Mouse (Mus musculus) midbrain, embryonic 15.5 days (tissue): ENCODE results near the gene Acy3. TPM values are rescaled to one million over a fixed set of nuclear protein-coding genes. Genes with fewer than 3 reads are reported as not detected.

Experiments
- ATAC-seq: fragments of 200-750 bp; cut with Nextera tagmentation; replicated peaks from 2 replicates; pipeline ENCODE4 v1.8.0; 2017; ENCODE audit warnings: moderate TSS enrichment
- H3K27ac ChIP-seq: fragments of 300-500 bp; sonication (generic); 2 replicates; pipeline ENCODE4 v1.5.1; 2015; ENCODE audit warnings: mild to moderate bottlenecking, inconsistent platforms
- H3K27me3 ChIP-seq: fragments of 300-500 bp; sonication (generic); replicated peaks from 2 replicates; pipeline ENCODE4 v1.6.1; 2015; ENCODE audit warnings: inconsistent platforms
- H3K36me3 ChIP-seq: fragments of 300-500 bp; sonication (generic); replicated peaks from 2 replicates; pipeline ENCODE4 v1.6.1; 2015; ENCODE audit warnings: inconsistent platforms
- H3K4me1 ChIP-seq: fragments of 300-500 bp; sonication (generic); 2 replicates; pipeline ENCODE4 v1.6.1; 2015; ENCODE audit warnings: inconsistent platforms
- H3K4me2 ChIP-seq: fragments of 300-500 bp; sonication (generic); 2 replicates; pipeline ENCODE4 v1.6.1; 2015; ENCODE audit warnings: inconsistent platforms, mild to moderate bottlenecking, moderate library complexity
- H3K4me3 ChIP-seq: fragments of 300-500 bp; sonication (generic); 2 replicates; pipeline ENCODE4 v1.5.1; 2015; ENCODE audit warnings: mild to moderate bottlenecking, inconsistent platforms
- H3K9ac ChIP-seq: fragments of 300-500 bp; sonication (generic); 2 replicates; pipeline ENCODE4 v1.6.1; 2015; ENCODE audit warnings: mild to moderate bottlenecking, inconsistent platforms
- H3K9me3 ChIP-seq: fragments of 300-500 bp; sonication (generic); 2 replicates; pipeline ENCODE4 v1.6.1; 2016; ENCODE audit warnings: inconsistent platforms
- WGBS: fragments of 180-500 bp; shearing (Covaris S2); methylation state at CpG from one replicate; pipeline ENCODE4 v1.1.7; 2015; ENCODE audit warnings: mixed read lengths; 5-methylcytosine and 5-hydroxymethylcytosine counted together
- polyA plus RNA-seq: library from polyadenylated mRNA; unstranded; fragments of >200 nt; fragmentation: Nextera tagmentation; extraction: Ambion mirVana; gene quantifications from 2 replicates; pipeline ENCODE4 v1.2.1, GENCODE M21; 2015

Acy3 gene
- polyA plus RNA-seq, 1 experiment from 2014 or later, result 1.7 TPM

DNA sequence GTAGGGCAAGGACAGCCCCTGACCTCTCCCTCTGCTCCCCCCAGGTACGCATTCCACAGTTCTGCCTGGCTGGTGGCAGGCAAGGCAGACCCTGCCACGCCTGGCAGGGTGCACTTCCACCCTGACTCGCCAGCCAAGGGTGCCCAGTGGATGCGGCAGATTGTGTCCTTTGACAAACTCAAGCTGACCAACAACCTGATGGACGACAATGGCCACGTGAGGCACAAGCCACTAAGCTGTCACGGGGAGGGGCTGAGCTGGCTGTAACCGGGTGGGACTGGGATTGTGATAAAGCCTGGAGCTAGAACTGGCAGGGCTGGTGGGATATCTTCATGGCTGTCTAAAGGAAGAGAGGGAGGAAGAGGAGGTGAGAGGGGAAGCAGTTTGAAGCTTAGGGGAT, 10.9 kb downstream of the Acy3 start:
- H3K9me3 ChIP-seq, result no peaks in the 10 kb centered on the region
- H3K4me1 ChIP-seq, result peaks cover 20% of the 10 kb centered on the region
- 65% methylated on average over 8 of the region's 8 CpGs for WGBS
- no peak overlapping the region for H3K9ac ChIP-seq
- peaks cover 2% of the 10 kb centered on the region; the same call in 1 of the 2 replicates for H3K27me3 ChIP-seq
- no peaks in the 10 kb centered on the region for H3K36me3 ChIP-seq
- H3K4me3 ChIP-seq, result no peak overlapping the region
- H3K4me2 ChIP-seq, result no peak overlapping the region
- H3K27ac ChIP-seq, result no peak overlapping the region
- no peak for ATAC-seq

- ATAC-seq, result no peak
- H3K9ac ChIP-seq, result no peak overlapping the region
- no peaks in the 10 kb centered on the region for H3K9me3 ChIP-seq
- WGBS, result 77% methylated on average over 8 of the region's 8 CpGs
- no peaks in the 10 kb centered on the region for H3K36me3 ChIP-seq
- peaks cover 20% of the 10 kb centered on the region for H3K4me1 ChIP-seq
- H3K4me2 ChIP-seq, result no peak overlapping the region
- H3K4me3 ChIP-seq, result no peak overlapping the region
- H3K27ac ChIP-seq, result no peak overlapping the region
- no peaks in the 10 kb centered on the region for H3K27me3 ChIP-seq
These were observed 12.0 kb downstream of the Acy3 start for GRCm38 (mm10) chr19:3998335-3998734.

- Histone ChIP-seq H3K36me3 (no peaks in the 10 kb centered on the region), H3K27me3 (no peaks in the 10 kb centered on the region), H3K4me3 (peak overlapping the region; percentile 53; the same call in 1 of the 2 replicates), H3K9ac (no peak overlapping the region), H3K4me2 (peak overlapping the region; percentile 69), H3K4me1 (peaks cover 20% of the 10 kb centered on the region), H3K27ac (no peak overlapping the region), H3K9me3 (no peaks in the 10 kb centered on the region)
- WGBS, result 86% methylated on average over 9 of the region's 9 CpGs
- no peak for ATAC-seq
These were observed 12.9 kb downstream of the Acy3 start for GRCm38 (mm10) chr19:3999121-3999730.

DNA sequence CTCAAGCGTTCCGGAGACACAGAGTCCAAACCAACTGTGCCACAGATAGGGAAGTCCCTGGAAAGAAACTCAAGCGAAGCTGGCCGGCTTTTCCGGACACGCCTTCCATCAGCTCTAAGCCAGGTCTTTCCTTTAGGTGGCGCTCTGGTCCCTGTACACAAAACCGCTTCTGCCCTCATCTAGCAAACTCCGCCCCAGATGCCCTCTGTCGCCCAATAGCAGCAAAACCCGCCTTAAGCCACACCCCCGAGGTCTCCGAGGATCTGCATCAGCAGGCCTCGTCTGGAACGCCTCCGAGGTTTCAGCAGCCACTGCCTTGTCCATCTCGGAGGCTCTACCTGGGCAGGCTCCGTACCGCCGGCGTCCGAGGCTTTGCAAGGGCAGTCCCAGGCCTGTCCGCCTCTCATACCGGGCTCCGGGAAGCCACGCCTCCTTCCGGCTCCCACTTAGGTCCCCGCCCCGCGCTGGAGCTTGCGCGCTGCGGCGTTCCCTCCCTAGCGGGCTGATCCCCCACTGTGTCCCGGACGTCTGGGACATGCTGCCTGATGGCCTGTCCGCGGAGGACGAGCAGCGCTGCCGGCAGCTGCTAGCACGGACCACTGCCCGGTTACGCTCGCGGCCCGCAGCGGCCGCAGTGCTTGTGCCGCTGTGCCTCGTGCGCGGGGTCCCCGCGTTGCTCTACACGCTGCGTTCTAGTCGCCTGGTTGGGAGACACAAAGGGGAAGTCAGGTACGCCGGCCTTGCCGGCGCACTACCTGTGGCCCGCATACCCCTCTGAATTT, 13.9 kb downstream of the Acy3 start, which contains the start of the genes Nudt8 and Gm49405:
TSS of gene Nudt8 (plus strand) at position 462 of the 782 bp plus-strand sequence.
TSS of gene Gm49405 (plus strand) at position 508 of the 782 bp plus-strand sequence.
- H3K36me3 ChIP-seq, result no peaks in the 10 kb centered on the region
- peak within 1 kb of the TSS; percentile 70 for H3K9ac ChIP-seq
- WGBS, result under 1% methylated on average over 64 of the region's 64 CpGs
- H3K27me3 ChIP-seq, result no peaks in the 10 kb centered on the region
- H3K27ac ChIP-seq, result peak within 1 kb of the TSS; percentile 95
- peaks cover 20% of the 10 kb centered on the region for H3K4me1 ChIP-seq
- peak; percentile 91 for ATAC-seq
- no peaks in the 10 kb centered on the region for H3K9me3 ChIP-seq
- peak within 1 kb of the TSS; percentile 69 for H3K4me2 ChIP-seq
- peak within 1 kb of the TSS; percentile 53 for H3K4me3 ChIP-seq

DNA sequence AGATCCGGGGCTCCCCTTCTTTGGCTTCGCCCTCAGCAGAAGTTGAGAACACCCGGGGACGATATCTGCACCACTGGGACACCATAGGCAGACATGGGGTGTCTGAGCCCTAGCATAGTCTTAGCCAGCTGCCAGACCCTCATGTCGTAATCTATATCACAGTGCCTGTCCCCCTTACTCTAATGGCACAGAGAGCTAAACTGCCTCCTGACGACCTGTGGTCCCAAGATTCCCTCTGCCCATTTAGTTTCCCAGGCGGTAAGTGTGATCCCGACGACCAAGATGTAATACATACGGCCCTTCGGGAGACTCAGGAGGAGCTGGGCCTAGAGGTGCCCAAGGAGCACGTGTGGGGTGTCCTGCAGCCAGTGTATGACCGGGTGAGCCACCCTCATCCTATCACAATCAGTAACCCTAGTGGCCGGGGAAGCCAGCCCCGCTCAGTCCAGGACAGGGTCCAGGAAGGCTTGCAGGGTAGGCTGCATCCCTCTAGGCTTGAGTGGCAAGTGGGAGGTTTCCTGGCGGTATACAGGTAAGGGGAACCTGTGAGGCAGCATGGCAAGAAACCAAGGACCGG, 14.7 kb downstream of the Acy3 start:
- Histone ChIP-seq H3K4me2 (peak overlapping the region; percentile 69), H3K27ac (peak overlapping the region; percentile 95), H3K9me3 (no peaks in the 10 kb centered on the region), H3K4me1 (peaks cover 20% of the 10 kb centered on the region), H3K9ac (peak overlapping the region; percentile 70), H3K4me3 (peak overlapping the region; percentile 53), H3K27me3 (no peaks in the 10 kb centered on the region), H3K36me3 (no peaks in the 10 kb centered on the region)
- 18% methylated on average over 17 of the region's 17 CpGs for WGBS
- ATAC-seq, result peak; percentile 40

DNA sequence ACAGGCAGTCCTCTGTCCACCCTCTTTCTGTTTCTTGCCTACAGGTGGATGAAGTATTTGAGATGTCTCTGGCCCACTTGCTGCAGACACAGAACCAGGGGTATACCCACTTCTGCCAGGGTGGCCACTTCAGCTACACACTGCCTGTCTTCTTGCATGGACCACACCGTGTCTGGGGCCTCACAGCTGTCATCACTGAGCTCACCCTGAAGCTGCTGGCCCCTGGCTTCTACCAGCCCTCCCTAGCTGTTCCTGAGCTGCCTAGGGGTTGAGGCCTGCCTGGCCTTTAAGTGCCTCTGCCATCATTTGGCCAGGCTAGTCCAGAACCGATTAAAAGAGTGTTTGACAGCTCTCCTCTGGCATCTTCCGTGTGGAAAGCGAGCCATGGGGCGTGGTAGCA, 15.4 kb downstream of the Acy3 start:
- 93% methylated on average over 5 of the region's 5 CpGs for WGBS
- no peak overlapping the region for H3K9ac ChIP-seq
- peak overlapping the region; percentile 69; the same call in 1 of the 2 replicates for H3K4me2 ChIP-seq
- H3K4me1 ChIP-seq, result peaks cover 20% of the 10 kb centered on the region
- ATAC-seq, result no peak
- H3K9me3 ChIP-seq, result no peaks in the 10 kb centered on the region
- H3K27ac ChIP-seq, result no peak overlapping the region
- H3K36me3 ChIP-seq, result 0 out of 2 replicates have a peak, but pooled peaks cover 4% of the 10 kb centered on the region
- H3K4me3 ChIP-seq, result no peak overlapping the region
- no peaks in the 10 kb centered on the region for H3K27me3 ChIP-seq

DNA sequence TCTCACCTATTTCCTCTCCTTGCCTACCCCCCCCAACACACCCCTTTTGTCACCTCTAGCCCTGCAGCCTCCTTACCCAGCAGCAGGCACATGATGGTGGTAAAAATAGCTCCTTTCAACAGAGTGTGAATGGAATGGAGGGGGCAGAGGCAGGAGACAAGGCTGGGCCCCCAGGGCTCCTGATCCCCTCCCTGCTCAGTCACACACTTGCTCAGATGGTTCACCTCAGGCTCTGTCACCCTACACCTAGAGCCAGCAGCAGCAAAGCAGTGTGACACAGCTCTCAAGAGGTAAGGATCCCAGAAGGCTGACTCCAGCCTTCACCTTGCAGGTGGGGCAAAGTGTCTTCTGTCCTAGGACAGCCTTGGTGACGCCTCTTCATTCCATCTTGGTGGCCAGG, 16.7 kb downstream of the Acy3 start, which contains the start of gene Doc2g:
TSS of gene Doc2g (plus strand) at position 202 of the 400 bp plus-strand sequence.
- WGBS, result 94% methylated on average over 1 of the region's 1 CpGs
- no peaks in the 10 kb centered on the region for H3K27me3 ChIP-seq
- H3K27ac ChIP-seq, result no peak within 1 kb of the TSS
- H3K4me3 ChIP-seq, result no peak within 1 kb of the TSS
- no peak for ATAC-seq
- H3K4me1 ChIP-seq, result peaks cover 20% of the 10 kb centered on the region
- H3K9ac ChIP-seq, result no peak within 1 kb of the TSS
- no peak within 1 kb of the TSS for H3K4me2 ChIP-seq
- H3K9me3 ChIP-seq, result no peaks in the 10 kb centered on the region
- H3K36me3 ChIP-seq, result peaks cover 15% of the 10 kb centered on the region; the same call in 1 of the 2 replicates

DNA sequence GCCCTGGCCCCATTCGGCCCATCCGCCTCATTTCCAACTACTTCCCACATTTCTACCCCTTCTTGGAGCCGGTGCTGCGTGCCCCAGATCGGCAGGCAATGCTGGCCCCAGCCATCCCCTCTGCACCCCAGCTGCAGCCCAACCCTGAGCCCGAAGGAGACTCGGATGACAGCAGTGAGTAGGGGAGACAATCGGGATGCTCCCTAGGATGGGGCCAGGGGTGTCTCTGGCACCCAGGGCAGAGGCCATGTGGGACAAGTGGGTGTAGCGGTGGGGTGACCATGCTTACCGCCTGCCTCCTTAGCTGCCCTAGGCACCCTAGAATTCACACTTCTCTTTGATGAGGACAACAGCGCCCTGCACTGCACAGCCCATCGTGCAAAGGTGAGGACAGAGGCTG, 17.3 kb downstream of the Acy3 start:
- Histone ChIP-seq H3K4me2 (no peak overlapping the region), H3K36me3 (peaks cover 15% of the 10 kb centered on the region; the same call in 1 of the 2 replicates), H3K4me3 (no peak overlapping the region), H3K4me1 (peaks cover 20% of the 10 kb centered on the region), H3K9ac (no peak overlapping the region), H3K27me3 (no peaks in the 10 kb centered on the region), H3K27ac (no peak overlapping the region), H3K9me3 (no peaks in the 10 kb centered on the region)
- ATAC-seq, result no peak
- 86% methylated on average over 12 of the region's 12 CpGs for WGBS

DNA sequence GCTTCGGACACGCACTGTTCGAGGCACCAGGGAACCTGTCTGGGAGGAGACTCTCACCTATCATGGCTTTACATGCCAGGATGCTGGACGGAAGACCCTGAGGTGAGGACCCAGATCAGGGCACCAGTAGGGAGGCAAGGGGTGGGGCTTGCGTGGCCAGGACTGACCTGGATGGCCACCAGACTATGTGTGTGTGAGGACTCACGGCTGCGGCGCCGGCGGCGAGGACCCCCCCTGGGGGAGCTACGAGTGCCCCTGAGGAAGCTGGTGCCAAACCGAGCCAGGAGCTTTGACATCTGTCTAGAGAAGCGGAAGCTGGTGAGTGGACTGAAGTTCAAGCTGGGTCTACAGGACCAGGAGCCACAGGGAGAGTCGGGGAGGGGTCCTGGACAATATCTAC, 18.0 kb downstream of the Acy3 start:
- ATAC-seq, result no peak
- Histone ChIP-seq H3K9ac (no peak overlapping the region), H3K4me2 (no peak overlapping the region), H3K36me3 (peaks cover 18% of the 10 kb centered on the region; the same call in 1 of the 2 replicates), H3K27ac (no peak overlapping the region), H3K4me1 (peaks cover 18% of the 10 kb centered on the region), H3K27me3 (no peaks in the 10 kb centered on the region), H3K4me3 (no peak overlapping the region), H3K9me3 (no peaks in the 10 kb centered on the region)
- WGBS, result 86% methylated on average over 15 of the region's 15 CpGs

DNA sequence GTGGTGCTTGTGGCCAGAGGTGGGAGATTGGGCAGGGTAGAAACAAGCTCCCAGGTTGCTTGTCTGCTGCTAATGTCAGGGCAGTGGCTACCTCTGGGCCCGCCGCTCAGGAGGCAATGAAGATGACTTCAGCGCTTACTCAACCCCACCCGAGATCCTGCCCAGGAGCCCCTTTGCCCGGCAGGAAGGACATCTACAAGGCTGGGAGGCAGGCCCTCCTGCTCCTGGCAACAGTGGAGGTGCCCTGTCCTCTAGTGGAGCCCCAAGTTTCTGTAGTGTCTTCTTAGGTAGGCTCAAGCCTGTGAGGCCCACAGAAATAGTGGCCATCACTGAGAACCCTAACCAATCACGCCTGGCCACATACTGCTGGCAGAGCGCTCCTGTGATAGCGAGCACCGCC, 18.7 kb downstream of the Acy3 start:
- no peak overlapping the region for H3K9ac ChIP-seq
- WGBS, result 89% methylated on average over 9 of the region's 9 CpGs
- ATAC-seq, result no peak

DNA sequence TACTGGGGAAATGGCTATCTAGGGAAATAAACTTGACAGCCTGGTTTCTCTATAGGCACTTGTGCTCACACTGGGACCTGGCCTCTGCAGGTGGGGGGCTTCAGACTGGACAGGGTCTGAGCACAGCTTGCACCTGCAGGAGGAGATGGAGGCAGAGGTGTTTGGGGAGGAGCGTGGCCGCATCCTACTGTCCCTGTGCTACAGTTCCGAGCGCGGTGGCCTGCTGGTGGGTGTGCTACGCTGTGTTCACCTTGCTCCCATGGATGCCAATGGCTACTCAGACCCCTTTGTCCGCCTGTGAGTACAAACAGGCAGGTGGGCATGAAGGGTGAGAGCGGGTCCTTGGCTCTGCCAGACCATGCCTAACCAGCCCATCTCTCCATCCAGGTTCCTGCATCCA, 19.6 kb downstream of the Acy3 start:
- Histone ChIP-seq H3K4me1 (peaks cover 13% of the 10 kb centered on the region), H3K27ac (no peak overlapping the region), H3K9ac (no peak overlapping the region), H3K36me3 (peaks cover 30% of the 10 kb centered on the region; the same call in 1 of the 2 replicates), H3K4me2 (no peak overlapping the region), H3K4me3 (no peak overlapping the region), H3K27me3 (no peaks in the 10 kb centered on the region), H3K9me3 (no peaks in the 10 kb centered on the region)
- 92% methylated on average over 8 of the region's 8 CpGs for WGBS
- ATAC-seq, result no peak

More for the DNA sequence above, 18.7 kb downstream of the Acy3 start:
- H3K4me3 ChIP-seq, result no peak overlapping the region
- peaks cover 26% of the 10 kb centered on the region; the same call in 1 of the 2 replicates for H3K36me3 ChIP-seq
- H3K27ac ChIP-seq, result no peak overlapping the region
- peaks cover 12% of the 10 kb centered on the region for H3K4me1 ChIP-seq
- no peaks in the 10 kb centered on the region for H3K9me3 ChIP-seq
- H3K4me2 ChIP-seq, result no peak overlapping the region
- H3K27me3 ChIP-seq, result no peaks in the 10 kb centered on the region

GRCm38 (mm10) chr19:4011086-4011485, 24.7 kb downstream of the Acy3 start:
- H3K27ac ChIP-seq, result no peak overlapping the region
- no peaks in the 10 kb centered on the region for H3K9me3 ChIP-seq
- 92% methylated on average over 5 of the region's 5 CpGs for WGBS
- H3K9ac ChIP-seq, result no peak overlapping the region
- H3K4me1 ChIP-seq, result peaks cover 14% of the 10 kb centered on the region
- H3K4me2 ChIP-seq, result no peak overlapping the region
- no peaks in the 10 kb centered on the region for H3K27me3 ChIP-seq
- ATAC-seq, result no peak
- no peak overlapping the region for H3K4me3 ChIP-seq
- H3K36me3 ChIP-seq, result peaks cover 30% of the 10 kb centered on the region; the same call in 1 of the 2 replicates
